Mouse (Mus musculus) forebrain, embryonic 15.5 days (tissue): ENCODE measurements around the gene Gphb5. TPM values are rescaled to one million over a fixed set of nuclear protein-coding genes. Genes with fewer than 3 reads are reported as not detected.

Source experiments
- ATAC-seq: fragments of 200-750 bp; cut with Nextera tagmentation; replicated peaks from 2 replicates; pipeline ENCODE4 v1.8.0; 2017; ENCODE audit warnings: mild to moderate bottlenecking, moderate TSS enrichment, moderate library complexity
- H3K27ac ChIP-seq: fragments of 300-500 bp; sonication (generic); replicated peaks from 2 replicates; pipeline ENCODE4 v1.5.1; 2015; ENCODE audit warnings: mild to moderate bottlenecking, inconsistent platforms
- H3K27me3 ChIP-seq: fragments of 300-500 bp; sonication (generic); 2 replicates; pipeline ENCODE4 v1.6.1; 2015; ENCODE audit warnings: inconsistent platforms
- H3K36me3 ChIP-seq: fragments of 300-500 bp; sonication (generic); 2 replicates; pipeline ENCODE4 v1.6.1; 2015; ENCODE audit warnings: mild to moderate bottlenecking, inconsistent platforms
- H3K4me1 ChIP-seq: fragments of 300-500 bp; sonication (generic); 2 replicates; pipeline ENCODE4 v1.6.1; 2015; ENCODE audit warnings: inconsistent platforms
- H3K4me2 ChIP-seq: fragments of 300-500 bp; sonication (generic); replicated peaks from 2 replicates; pipeline ENCODE4 v1.6.1; 2015; ENCODE audit warnings: mild to moderate bottlenecking, inconsistent platforms
- H3K4me3 ChIP-seq: fragments of 300-500 bp; sonication (generic); 2 replicates; pipeline ENCODE4 v1.5.1; 2015; ENCODE audit warnings: mild to moderate bottlenecking, inconsistent platforms
- H3K9ac ChIP-seq: fragments of 300-500 bp; sonication (generic); replicated peaks from 2 replicates; pipeline ENCODE4 v1.6.1; 2015; ENCODE audit warnings: mild to moderate bottlenecking, inconsistent platforms
- H3K9me3 ChIP-seq: fragments of 300-500 bp; sonication (generic); 2 replicates; pipeline ENCODE4 v1.6.1; 2016; ENCODE audit warnings: inconsistent platforms
- WGBS: fragments of 180-500 bp; shearing (Covaris S2); methylation state at CpG from one replicate; pipeline ENCODE4 v1.1.7; 2015; ENCODE audit warnings: mixed read lengths; 5-methylcytosine and 5-hydroxymethylcytosine counted together
- polyA plus RNA-seq: library from polyadenylated mRNA; unstranded; fragments of >200 nt; fragmentation: Nextera tagmentation; extraction: Ambion mirVana; gene quantifications from 2 replicates; pipeline ENCODE4 v1.2.1, GENCODE M21; 2015

Gphb5 gene
- polyA plus RNA-seq, 1 experiment from 2014 or later, result not detected

DNA sequence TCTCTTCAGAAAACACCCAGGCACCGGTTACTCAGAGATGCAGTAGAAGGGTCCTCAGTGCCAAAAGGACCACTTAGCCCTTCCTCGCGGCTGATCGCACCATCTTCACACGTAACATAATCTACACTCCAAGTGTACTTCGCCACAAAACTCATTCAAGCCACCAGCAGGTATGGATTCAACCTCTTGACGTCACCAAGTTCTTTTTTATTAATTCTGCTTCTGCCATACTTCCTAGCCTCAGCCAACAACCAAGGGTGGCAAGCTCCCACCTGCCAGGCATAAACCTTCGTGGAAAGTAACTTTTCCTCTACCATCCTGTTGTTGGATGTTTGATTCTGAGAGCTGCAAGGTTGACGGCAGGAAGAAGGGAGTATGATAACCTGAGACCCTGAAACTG is 28.1 kb downstream of the Gphb5 start:
- Histone ChIP-seq H3K4me2 (no peak overlapping the region), H3K27me3 (no peaks in the 10 kb centered on the region), H3K4me3 (no peak overlapping the region), H3K9me3 (no peaks in the 10 kb centered on the region), H3K36me3 (no peaks in the 10 kb centered on the region), H3K4me1 (no peaks in the 10 kb centered on the region), H3K27ac (no peak overlapping the region), H3K9ac (no peak overlapping the region)
- WGBS, result 92% methylated on average over 9 of the region's 9 CpGs
- ATAC-seq, result no peak

DNA sequence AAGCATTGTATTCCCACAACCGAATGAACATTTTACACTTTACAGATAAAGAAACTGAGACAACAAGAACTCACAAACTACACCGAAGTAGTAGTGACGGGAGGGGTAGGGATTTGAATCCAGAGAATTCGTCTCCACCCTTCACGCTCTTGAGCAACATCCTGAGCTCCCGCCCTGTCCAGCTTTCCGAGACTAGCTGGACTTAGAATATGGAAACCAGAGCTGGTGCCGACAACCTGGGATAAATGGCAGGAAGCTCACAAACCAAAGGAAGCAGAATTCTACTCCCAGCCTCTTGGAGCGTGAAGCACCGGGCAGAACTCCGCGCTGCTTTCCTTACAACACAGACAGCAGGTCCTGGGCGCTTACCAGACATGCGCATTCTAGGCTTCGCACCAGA is 28.7 kb downstream of the Gphb5 start:
- H3K4me1 ChIP-seq, result no peaks in the 10 kb centered on the region
- no peak overlapping the region for H3K27ac ChIP-seq
- no peak overlapping the region for H3K9ac ChIP-seq
- H3K4me2 ChIP-seq, result no peak overlapping the region
- H3K9me3 ChIP-seq, result no peaks in the 10 kb centered on the region
- H3K36me3 ChIP-seq, result no peaks in the 10 kb centered on the region
- H3K4me3 ChIP-seq, result no peak overlapping the region
- H3K27me3 ChIP-seq, result no peaks in the 10 kb centered on the region
- 94% methylated on average over 15 of the region's 15 CpGs for WGBS
- no peak for ATAC-seq

DNA sequence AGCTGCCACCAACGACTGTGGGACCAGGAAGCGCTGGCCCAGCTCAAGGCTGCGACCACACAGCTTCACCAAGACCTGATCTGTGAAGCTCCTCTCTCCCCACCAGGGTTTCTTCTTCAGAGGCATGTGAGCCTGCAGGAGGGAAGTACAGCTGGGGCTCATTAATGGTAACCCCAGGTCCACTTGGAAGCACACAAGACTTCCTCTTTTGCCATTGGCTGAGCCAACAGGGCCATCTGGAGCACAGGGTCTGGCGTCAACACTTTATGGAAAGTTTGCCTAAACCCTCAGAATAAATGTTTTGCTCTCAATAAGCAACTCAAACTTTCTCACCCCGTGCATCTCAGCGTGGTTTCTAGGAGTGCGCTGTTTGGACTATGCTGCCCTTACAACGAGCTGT is 29.4 kb downstream of the Gphb5 start:
- no peaks in the 10 kb centered on the region for H3K27me3 ChIP-seq
- no peak overlapping the region for H3K9ac ChIP-seq
- H3K4me1 ChIP-seq, result no peaks in the 10 kb centered on the region
- H3K4me3 ChIP-seq, result no peak overlapping the region
- H3K36me3 ChIP-seq, result no peaks in the 10 kb centered on the region
- H3K9me3 ChIP-seq, result no peaks in the 10 kb centered on the region
- no peak overlapping the region for H3K4me2 ChIP-seq
- ATAC-seq, result no peak
- no peak overlapping the region for H3K27ac ChIP-seq
- WGBS, result 88% methylated on average over 8 of the region's 8 CpGs

DNA sequence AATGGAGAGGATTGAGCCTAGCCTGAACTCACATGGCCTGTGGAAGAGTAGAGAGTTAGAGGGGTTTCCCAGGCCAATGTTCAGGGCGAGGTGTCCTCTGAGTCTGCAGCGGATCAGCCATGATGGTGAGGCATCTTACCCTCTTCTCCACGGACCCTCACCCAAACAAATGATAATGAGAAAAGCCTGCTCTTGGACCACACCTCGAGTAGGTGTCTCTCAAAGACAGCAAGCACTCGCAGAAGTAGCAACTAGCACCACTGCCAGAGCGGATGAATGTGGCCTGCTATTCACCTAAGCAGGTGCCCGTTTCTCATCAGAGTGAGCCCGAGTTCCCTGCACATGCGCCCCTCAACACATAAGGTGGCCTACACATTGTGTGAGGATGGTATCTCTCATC is 29.9 kb downstream of the Gphb5 start:
- Histone ChIP-seq H3K4me2 (no peak overlapping the region), H3K9ac (no peak overlapping the region), H3K4me3 (no peak overlapping the region), H3K27me3 (no peaks in the 10 kb centered on the region), H3K36me3 (no peaks in the 10 kb centered on the region), H3K4me1 (no peaks in the 10 kb centered on the region), H3K27ac (no peak overlapping the region), H3K9me3 (no peaks in the 10 kb centered on the region)
- no peak for ATAC-seq
- WGBS, result 94% methylated on average over 9 of the region's 9 CpGs

DNA sequence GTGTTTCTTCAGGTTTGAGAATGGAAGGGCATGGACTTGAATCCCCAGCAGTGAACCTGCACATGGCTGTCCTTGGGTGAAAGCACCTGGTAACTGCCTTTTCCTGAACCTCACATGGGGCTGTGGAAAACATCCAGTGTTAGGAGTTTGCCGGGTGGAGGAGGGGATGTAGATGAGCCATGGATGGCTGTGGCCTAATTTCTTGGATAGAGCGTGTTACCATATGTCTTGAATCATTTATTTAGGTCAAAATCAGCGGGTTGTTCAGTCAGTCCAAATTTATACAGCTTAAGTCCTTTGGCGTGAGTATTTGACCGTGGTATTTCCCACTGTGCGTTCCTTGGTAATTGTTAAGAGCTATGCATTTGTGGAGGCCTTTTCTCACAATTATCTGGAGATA is 40.5 kb downstream of the Gphb5 start:
- no peaks in the 10 kb centered on the region for H3K36me3 ChIP-seq
- no peak overlapping the region for H3K4me2 ChIP-seq
- H3K9me3 ChIP-seq, result no peaks in the 10 kb centered on the region
- H3K27me3 ChIP-seq, result no peaks in the 10 kb centered on the region
- no peak for ATAC-seq
- H3K4me1 ChIP-seq, result no peaks in the 10 kb centered on the region
- WGBS, result 76% methylated on average over 6 of the region's 6 CpGs
- no peak overlapping the region for H3K4me3 ChIP-seq
- no peak overlapping the region for H3K27ac ChIP-seq
- no peak overlapping the region for H3K9ac ChIP-seq

DNA sequence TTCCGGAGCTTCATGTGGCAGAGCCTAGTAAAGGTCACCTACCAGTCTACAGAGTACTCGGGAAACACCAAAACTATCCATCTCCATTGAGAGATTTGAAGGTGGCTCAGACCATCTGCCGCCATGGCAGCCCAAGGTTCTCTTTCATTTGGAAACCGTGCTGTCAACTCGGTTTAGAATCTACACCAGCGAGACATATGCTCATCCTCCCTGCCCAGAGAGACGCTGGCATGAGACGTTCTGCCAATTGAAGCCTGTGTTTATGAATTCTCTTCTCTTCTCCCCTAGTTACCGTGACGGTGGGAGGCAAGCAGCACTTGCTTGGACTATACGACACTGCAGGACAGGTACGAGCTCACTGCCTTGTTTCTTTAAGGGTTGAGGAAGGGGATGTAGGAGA is 41.5 kb downstream of the Gphb5 start:
- Histone ChIP-seq H3K4me1 (no peaks in the 10 kb centered on the region), H3K36me3 (no peaks in the 10 kb centered on the region), H3K4me3 (no peak overlapping the region), H3K9ac (no peak overlapping the region), H3K9me3 (no peaks in the 10 kb centered on the region), H3K27me3 (no peaks in the 10 kb centered on the region), H3K4me2 (no peak overlapping the region), H3K27ac (0 out of 2 replicates have a peak overlapping the region, but pooled peaks have one; percentile 37)
- ATAC-seq, result no peak
- WGBS, result 82% methylated on average over 12 of the region's 12 CpGs

DNA sequence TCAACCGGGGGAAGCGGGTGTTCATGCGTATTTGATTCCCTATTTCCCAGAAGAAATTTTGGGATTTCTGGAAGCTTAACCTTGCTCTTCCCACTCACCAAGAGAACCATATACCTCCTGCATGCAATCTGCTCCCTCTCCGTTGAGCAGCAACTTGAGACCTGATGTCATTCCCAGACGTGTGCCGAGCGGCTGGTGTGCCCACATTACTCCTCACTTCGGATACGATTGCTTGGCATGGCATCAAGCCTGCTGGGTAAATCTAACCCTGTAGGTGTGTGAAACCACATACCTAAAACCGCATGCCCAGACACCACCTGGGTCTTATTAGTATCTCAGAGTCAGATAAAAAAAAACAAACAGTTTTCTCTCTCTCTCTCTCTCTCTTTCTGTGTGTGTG is 42.1 kb downstream of the Gphb5 start:
- Histone ChIP-seq H3K9ac (no peak overlapping the region), H3K36me3 (no peaks in the 10 kb centered on the region), H3K4me2 (no peak overlapping the region), H3K4me1 (no peaks in the 10 kb centered on the region), H3K27me3 (no peaks in the 10 kb centered on the region), H3K27ac (no peak overlapping the region), H3K9me3 (no peaks in the 10 kb centered on the region), H3K4me3 (no peak overlapping the region)
- ATAC-seq, result no peak
- 89% methylated on average over 10 of the region's 10 CpGs for WGBS

DNA sequence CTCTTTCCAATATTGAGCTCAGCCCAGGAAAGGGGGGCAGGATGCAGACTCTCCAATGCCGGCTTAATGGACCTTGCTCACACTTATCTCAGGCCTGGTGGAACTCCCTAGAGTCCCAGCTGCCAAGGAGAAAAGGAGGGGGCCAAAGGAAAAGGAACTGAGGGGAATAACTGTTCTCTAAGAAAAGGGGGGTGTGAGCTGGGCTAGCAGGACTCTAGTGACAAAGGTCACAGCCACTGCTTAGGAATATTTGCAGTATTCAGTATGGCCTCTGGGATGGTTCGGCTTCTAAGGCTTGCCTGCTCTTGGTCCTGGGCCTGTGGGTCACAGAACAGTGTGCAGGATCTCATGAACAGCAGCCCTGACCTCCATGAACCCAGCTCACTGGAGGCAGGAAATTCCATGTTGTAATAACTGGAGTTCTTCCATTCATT is 47.1 kb downstream of the Gphb5 start:
- Histone ChIP-seq H3K9me3 (no peaks in the 10 kb centered on the region), H3K27ac (no peak overlapping the region), H3K9ac (no peak overlapping the region), H3K27me3 (no peaks in the 10 kb centered on the region), H3K4me1 (no peaks in the 10 kb centered on the region), H3K4me3 (no peak overlapping the region), H3K36me3 (no peaks in the 10 kb centered on the region), H3K4me2 (no peak overlapping the region)
- ATAC-seq, result no peak
- WGBS, result 77% methylated on average over 2 of the region's 2 CpGs

DNA sequence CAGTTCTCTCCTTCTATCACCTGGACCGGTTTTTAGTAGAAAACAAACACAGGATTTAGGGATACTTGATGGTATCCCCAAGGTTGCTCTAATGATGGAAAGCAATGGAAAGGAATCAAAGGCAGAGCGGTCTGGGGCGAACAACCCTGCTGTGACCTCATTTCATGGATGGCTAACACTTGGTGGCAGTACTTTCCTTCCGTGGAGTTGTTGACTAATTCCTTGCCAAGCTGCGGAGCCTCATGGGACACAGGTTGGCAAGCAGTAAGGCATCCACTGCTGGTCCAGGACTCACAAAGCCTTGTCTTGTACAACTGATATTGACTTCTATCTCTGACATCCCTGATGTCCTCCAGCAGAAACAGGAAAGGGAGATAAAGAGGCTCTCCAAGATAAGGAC is 48.1 kb downstream of the Gphb5 start:
- no peak overlapping the region for H3K4me2 ChIP-seq
- H3K4me1 ChIP-seq, result no peaks in the 10 kb centered on the region
- H3K9me3 ChIP-seq, result no peaks in the 10 kb centered on the region
- H3K36me3 ChIP-seq, result no peaks in the 10 kb centered on the region
- ATAC-seq, result no peak
- no peak overlapping the region for H3K9ac ChIP-seq
- no peak overlapping the region for H3K4me3 ChIP-seq
- no peak overlapping the region for H3K27ac ChIP-seq
- H3K27me3 ChIP-seq, result no peaks in the 10 kb centered on the region
- 72% methylated on average over 5 of the region's 5 CpGs for WGBS

DNA sequence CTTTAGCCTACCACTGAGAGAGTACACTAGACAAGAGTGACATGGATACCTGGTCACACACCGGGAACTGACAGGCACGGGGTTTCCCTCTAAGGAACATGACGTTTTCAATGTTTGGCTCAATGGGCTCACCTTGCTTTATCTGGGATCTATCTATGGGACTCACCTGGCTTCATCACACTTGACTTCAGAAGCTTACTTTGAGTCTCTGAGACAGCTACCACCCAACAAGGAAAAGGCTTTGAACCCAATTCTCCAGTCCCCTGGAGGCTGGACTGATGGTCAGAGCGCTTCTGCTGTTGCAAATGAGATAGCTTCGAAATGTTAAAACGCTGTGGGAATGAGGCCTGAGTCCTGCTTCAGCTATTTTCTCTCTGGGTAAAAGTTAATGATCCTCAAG is 49.2 kb downstream of the Gphb5 start:
- Histone ChIP-seq H3K9ac (no peak overlapping the region), H3K4me2 (no peak overlapping the region), H3K27ac (no peak overlapping the region), H3K27me3 (no peaks in the 10 kb centered on the region), H3K9me3 (no peaks in the 10 kb centered on the region), H3K4me1 (no peaks in the 10 kb centered on the region), H3K36me3 (no peaks in the 10 kb centered on the region), H3K4me3 (no peak overlapping the region)
- ATAC-seq, result no peak
- WGBS, result 95% methylated on average over 6 of the region's 6 CpGs

DNA sequence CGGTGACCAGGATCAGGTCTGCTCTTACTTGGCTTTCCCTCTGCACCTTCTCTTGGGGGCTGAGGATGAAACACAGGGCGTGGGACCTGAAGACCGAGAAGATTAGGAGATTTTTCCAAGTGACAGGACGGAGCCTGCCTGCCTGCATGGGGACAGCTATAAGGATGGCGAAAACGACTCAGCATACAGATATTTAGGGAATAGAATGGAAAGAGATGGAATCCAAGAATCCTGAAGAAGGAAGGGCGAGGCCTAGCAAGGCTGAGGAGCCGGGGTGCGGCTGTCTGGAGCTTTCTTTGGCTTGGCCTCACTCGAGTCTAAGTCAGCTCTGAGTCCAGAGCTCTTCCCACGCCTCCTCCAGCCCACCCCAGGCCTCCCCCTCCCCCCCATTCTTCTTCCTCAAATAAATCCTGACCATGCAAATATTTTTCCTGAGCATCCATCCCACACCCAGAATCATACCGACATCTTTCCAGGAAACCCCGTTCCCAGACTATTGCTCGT is 50.9 kb downstream of the Gphb5 start:
- Histone ChIP-seq H3K4me3 (no peak overlapping the region), H3K27me3 (no peaks in the 10 kb centered on the region), H3K9me3 (no peaks in the 10 kb centered on the region), H3K27ac (no peak overlapping the region), H3K4me2 (no peak overlapping the region), H3K9ac (no peak overlapping the region), H3K36me3 (no peaks in the 10 kb centered on the region), H3K4me1 (no peaks in the 10 kb centered on the region)
- WGBS, result 84% methylated on average over 14 of the region's 14 CpGs
- ATAC-seq, result no peak

DNA sequence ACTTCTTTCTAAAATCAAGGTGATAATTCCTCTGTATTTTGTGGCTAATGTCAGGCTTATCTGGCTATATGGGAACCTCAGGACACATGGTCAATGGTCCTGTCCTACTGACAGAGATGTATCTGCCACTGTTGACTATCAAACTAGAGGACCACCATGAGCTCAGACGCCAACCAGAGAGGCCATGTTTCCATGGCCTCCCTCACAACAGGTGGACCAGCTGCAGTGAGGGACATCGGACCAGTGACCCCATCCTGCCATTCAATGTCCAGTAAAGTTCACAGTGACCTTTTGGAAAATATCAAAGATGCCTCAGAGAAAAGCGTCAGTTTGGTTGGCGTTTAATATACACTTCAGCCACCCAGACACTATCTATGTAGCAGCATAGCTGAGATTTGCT is 52.2 kb downstream of the Gphb5 start:
- H3K27ac ChIP-seq, result no peak overlapping the region
- WGBS, result 95% methylated on average over 4 of the region's 4 CpGs
- H3K9me3 ChIP-seq, result no peaks in the 10 kb centered on the region
- H3K4me2 ChIP-seq, result no peak overlapping the region
- ATAC-seq, result no peak
- no peaks in the 10 kb centered on the region for H3K36me3 ChIP-seq
- H3K27me3 ChIP-seq, result no peaks in the 10 kb centered on the region
- H3K4me3 ChIP-seq, result no peak overlapping the region
- no peaks in the 10 kb centered on the region for H3K4me1 ChIP-seq
- no peak overlapping the region for H3K9ac ChIP-seq

DNA sequence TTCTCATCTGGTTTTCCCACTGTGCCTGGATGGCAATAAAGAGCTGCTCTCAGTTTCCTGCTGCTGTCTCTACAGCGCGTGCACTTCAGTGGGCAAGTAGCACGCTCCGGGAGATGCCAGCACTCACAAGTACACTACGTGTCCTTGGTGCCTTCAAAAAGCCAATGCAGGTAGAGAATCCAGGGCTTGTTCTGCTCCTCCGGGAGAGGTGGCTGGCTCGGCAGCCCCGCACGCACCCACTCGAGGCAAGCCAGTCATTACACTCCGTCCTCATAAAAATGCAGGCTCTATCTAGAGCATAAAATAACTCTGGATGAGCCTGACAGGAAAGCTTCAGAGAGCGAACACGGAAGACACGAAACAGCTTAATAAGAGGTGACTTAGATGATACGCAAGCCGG is 54.1 kb downstream of the Gphb5 start:
- no peak overlapping the region for H3K4me2 ChIP-seq
- WGBS, result 90% methylated on average over 16 of the region's 16 CpGs
- H3K4me3 ChIP-seq, result no peak overlapping the region
- no peaks in the 10 kb centered on the region for H3K4me1 ChIP-seq
- no peak for ATAC-seq
- no peaks in the 10 kb centered on the region for H3K27me3 ChIP-seq
- no peak overlapping the region for H3K27ac ChIP-seq
- H3K36me3 ChIP-seq, result no peaks in the 10 kb centered on the region
- no peaks in the 10 kb centered on the region for H3K9me3 ChIP-seq
- no peak overlapping the region for H3K9ac ChIP-seq
